Mouse (Mus musculus) olfactory bulb, adult 2 months (tissue): ENCODE measurements around the gene Per1.

Experiments used
- CTCF ChIP-seq: fragments of 200-500 bp; IDR thresholded peaks from 2 replicates; pipeline ENCODE4 v1.5.1; 2012; ENCODE audit warnings: low read depth, mild to moderate bottlenecking, low read length, moderate library complexity; ENCODE audit not compliant: insufficient read depth
- POLR2A ChIP-seq: fragments of 200-500 bp; IDR thresholded peaks from 2 replicates; pipeline ENCODE4 v1.6.1; 2012; ENCODE audit warnings: mild to moderate bottlenecking, low read depth, low read length, moderate library complexity; ENCODE audit not compliant: insufficient read depth

DNA sequence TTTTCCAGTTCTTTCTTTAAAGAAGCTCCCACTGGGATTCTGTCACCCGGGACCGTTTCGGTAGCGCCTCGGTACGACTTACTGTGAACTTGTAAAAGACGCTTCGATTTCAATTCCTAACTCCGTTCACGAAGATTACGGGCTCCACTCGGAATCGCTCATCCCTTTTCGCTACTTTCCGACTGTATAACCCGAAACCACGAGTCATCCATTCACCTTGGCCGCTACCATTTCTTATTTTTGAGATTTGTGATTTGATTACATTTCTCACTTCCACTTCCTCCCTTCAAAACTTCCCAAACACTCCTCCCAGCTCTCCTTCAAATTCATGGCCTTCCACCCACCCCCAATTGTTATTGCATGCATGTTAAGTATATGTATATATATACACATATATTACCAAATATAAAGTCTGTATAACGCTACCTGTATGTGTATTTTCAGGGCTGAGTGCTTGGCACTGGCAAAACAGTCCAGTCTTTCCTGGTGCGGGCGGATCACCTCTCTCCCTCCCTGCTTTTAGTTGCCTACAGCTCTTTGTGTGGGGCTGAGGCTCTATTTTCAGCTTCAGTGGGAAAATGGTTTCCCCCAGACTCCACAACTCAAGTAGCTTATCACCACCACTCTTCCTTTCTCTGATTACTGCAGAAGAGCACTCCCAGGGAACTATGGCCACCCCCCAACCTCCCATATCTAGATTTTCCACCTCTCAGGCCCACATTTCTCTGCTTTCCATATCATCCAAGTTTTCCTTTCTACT lies 16.2 kb downstream of the Per1 start:
- TF ChIP-seq CTCF: no peak
- TF ChIP-seq POLR2A: no peak
